Mouse (Mus musculus) mesoderm, embryonic 11.5 days (tissue): ENCODE data around the gene Fcrl6.

Source experiments
- DNase-seq: peaks from one replicate; pipeline ENCODE4 v3.0.0-alpha.2; 2012; ENCODE audit warnings: low read depth, low spot score

Fcrl6 gene

GRCm38 (mm10) chr1:172602326-172602725 lies at the start of gene Fcrl6:
TSS of gene Fcrl6 (minus strand) at chr1:172602551.
- DNase-seq = no peak

DNA sequence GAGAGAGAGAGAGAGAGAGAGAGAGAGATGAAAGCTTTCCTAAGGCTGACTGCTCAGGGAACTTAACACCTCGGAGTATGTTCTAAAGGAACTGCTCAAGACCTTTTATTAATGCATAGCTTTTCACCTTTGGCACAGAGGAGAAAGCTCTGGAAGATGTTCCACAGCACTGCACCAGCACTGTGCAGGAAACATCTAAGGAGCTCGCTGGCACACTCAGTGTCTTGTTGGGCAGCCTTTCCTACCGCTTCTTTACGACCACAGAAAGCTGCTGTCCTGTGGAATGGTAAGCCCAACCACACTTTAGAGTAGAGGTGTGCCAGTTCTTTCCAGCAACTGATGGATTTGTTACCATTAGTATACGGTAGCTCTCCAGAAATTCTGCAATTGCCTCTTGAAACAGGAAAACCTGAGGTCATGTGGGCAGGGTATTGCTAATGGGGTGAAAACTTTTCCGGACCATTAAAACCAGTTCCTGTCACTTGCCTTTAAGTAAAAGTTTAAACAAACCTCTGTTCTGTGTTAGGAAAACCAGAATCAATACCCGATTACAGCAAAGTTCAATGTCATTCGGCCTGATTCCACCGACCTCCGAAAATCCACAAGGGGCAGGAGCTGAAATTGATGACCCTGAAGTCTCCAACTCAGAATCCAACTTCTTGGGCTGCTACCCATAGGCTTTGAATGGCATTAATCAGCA lies 49.1 kb upstream of the Fcrl6 start:
- no peak for DNase-seq

GRCm38 (mm10) chr1:172650519-172651287 lies 48.4 kb upstream of the Fcrl6 start:
- DNase-seq = no peak

DNA sequence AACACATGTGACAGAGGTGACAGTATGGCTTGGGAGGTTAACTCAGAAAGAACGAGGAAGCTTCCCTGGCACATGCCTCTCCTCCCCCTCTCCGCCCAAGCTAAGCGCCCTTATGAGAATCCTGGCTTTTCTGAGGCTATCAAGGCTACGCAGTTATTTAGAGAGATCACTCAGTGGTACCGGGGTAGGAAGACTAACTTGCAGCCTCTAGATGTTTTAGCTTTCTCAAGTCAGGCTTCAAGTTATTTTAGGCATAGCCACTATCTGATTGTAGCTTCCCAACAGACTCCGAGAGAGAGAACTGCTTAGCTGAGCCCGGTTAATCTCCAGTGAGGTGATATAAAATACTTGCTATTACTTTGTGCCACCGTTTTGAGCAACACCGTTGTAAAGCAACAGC lies 47.0 kb upstream of the Fcrl6 start:
- DNase-seq = no peak

- DNase-seq = no peak
Measured at GRCm38 (mm10) chr1:172647236-172647635, 44.9 kb upstream of the Fcrl6 start.

GRCm38 (mm10) chr1:172638781-172639180 lies 36.4 kb upstream of the Fcrl6 start:
- DNase-seq = no peak

DNA sequence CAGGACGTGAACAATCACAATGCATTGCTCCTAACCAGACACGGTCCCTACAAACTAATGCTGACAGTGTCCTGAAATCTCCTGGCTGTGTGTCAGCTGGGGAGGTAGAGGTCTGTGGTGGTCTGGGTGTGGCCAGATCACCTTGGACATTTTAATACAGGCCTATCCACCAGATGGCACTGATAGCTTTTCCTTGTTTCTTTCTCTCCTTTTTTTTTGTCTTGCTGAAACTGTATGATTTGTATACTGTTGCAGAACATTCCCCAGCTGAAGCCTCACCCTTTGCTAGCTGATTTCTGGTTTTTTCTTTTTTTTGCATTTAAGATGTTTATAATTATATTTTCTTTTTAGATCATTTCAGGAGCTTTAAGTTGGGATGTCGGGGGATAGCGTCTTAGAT lies 35.5 kb upstream of the Fcrl6 start:
- DNase-seq = no peak

GRCm38 (mm10) chr1:172636266-172636665 lies 33.9 kb upstream of the Fcrl6 start:
- no peak for DNase-seq

DNA sequence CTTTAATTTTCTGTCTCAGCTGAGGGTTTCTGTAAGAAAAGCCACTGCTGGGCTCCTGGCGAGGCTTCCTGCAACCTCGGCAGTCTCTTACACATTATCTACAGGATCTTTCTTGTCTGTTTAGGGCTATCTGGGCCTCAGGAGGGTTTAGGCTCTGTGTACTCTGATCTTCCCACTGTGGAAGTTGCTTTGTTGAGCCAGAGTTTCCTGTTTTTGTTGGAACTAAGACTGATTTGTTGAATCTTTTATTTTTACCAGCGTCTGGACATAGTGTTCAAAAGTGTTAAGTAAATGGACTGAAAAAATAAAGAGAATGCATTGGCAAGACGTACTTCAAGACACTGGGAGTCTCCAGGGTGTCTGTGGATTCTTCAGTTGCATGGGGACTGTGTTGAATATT lies 32.9 kb upstream of the Fcrl6 start:
- DNase-seq = no peak

- no peak for DNase-seq
Measured at GRCm38 (mm10) chr1:172634136-172634535, 31.8 kb upstream of the Fcrl6 start.

- DNase-seq = peak; percentile 97
Measured at GRCm38 (mm10) chr1:172632451-172633326, 30.3 kb upstream of the Fcrl6 start, which contains the start of gene Dusp23. TSS of gene Dusp23 (minus strand) at chr1:172632962.

- DNase-seq = no peak
Measured at GRCm38 (mm10) chr1:172631721-172632120, 29.4 kb upstream of the Fcrl6 start.

GRCm38 (mm10) chr1:172629831-172630230 lies 27.5 kb upstream of the Fcrl6 start:
- no peak for DNase-seq

GRCm38 (mm10) chr1:172626306-172626705 lies 24.0 kb upstream of the Fcrl6 start:
- DNase-seq = no peak

- DNase-seq = no peak
Measured at GRCm38 (mm10) chr1:172624081-172624480, 21.7 kb upstream of the Fcrl6 start.

GRCm38 (mm10) chr1:172623599-172623998 lies 21.2 kb upstream of the Fcrl6 start:
- DNase-seq = no peak

DNA sequence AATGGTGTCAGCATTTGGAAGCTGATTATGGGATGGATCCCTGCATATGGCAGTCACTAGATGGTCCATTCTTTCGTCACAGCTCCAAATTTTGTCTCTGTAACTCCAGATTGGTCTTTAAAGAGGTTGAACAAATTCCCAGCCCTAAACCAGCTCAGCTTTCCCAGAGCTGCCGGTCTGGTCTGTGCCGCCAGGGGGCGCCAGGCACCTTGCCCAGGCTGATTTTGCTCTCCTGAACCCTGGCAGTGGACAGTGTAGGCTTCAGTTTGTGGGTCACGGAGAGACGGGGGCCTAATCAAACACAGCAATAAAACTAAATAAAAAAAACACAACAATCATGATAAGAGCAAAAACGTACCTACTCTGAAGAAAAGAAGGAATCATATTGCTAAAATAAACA lies 16.9 kb upstream of the Fcrl6 start:
- peak; percentile 70 for DNase-seq

DNA sequence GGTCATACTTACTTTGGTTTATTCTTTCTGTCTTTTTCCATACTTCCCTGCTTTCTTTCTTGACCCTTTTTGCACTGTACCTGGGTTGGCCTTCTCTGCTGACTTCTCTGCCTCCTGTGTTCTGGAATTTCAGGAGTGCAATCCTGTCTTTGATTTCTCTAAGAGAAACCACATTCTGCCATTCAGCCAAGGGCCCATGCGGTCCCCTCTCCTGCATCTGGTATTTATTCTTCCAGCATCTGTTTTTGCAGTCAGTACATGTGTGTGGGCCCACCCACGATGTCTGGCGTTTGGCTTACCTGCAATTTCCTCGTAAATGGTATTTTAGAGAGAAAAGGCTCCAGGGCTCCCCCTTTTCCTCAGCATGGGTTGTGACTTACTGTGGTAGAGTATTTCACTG lies 15.8 kb upstream of the Fcrl6 start:
- DNase-seq = peak; percentile 70

GRCm38 (mm10) chr1:172617365-172618076 lies 15.2 kb upstream of the Fcrl6 start:
- DNase-seq = peak; percentile 75

DNA sequence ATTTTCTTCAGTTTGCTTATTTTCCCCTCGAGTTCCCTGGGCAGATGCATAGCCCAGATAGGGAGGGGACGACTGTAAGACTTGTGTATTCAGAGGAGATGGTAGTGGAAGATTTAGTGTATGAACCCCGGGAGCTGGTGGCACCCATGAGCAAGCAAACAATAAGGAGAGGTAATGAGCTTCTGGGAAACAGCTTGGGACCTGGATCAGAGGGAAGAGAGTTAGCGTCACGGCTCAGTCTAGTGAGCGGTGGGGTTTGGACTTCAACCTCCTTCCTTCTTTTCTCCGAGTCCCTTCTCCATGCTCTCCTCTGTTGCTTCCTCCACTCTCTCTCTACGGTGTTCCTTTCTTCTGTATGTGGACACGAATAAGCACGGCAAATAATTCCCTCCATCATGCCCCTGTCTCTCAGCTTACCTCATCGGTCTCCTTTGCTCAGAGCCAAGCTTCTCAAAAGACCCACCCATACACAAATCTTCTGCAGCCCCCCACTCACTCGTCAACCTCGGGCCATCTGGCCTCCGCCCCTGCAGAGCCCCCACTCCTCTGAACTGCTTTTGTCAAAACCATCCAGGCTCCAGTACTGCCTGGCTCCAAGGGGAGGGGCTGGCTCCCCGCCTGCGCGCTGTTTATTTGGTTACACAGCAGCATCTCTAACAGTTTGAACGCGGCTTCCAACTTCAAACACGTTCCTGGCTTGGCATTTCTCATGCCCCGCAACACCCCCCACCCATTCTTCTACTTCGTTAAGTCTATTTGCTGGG lies 14.4 kb upstream of the Fcrl6 start:
- DNase-seq = peak; percentile 70

DNA sequence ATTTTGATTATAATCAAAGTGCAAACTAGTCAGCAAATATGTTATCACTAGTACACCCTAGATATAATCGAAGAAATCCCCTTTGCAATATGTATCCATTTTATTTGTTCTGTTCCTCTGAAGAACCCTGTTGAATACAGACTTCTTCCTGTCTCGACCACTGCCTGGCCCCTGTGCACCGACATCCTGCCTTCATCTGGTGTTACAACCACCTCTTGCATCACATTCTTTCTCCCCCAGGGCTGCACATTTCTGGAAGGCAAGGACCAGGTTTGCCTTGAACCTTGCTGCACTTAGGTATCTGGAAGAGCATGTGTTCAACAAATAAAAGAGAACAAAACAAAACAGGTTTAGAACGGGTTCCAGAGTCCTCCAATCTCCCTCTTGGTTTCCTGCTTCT lies 13.1 kb upstream of the Fcrl6 start:
- no peak for DNase-seq
